Mouse (Mus musculus) forebrain, embryonic 12.5 days (tissue): ENCODE measurements around the gene Itga3. TPM values are rescaled to one million over a fixed set of nuclear protein-coding genes. Genes with fewer than 3 reads are reported as not detected.

Experiments used
- ATAC-seq: fragments of 200-750 bp; cut with Nextera tagmentation; 2 replicates; pipeline ENCODE4 v1.8.0; 2017; ENCODE audit warnings: moderate TSS enrichment; ENCODE audit not compliant: low FRiP score
- H3K27ac ChIP-seq: fragments of 300-500 bp; sonication (generic); 2 replicates; pipeline ENCODE4 v1.5.1; 2016; ENCODE audit warnings: mild to moderate bottlenecking
- H3K27me3 ChIP-seq: fragments of 300-500 bp; sonication (generic); 2 replicates; pipeline ENCODE4 v1.6.1; 2016; ENCODE audit warnings: mild to moderate bottlenecking
- H3K36me3 ChIP-seq: fragments of 300-500 bp; sonication (generic); replicated peaks from 2 replicates; pipeline ENCODE4 v1.6.1; 2016; ENCODE audit warnings: mild to moderate bottlenecking
- H3K4me1 ChIP-seq: fragments of 300-500 bp; sonication (generic); 2 replicates; pipeline ENCODE4 v1.6.1; 2016
- H3K4me2 ChIP-seq: fragments of 300-500 bp; sonication (generic); 2 replicates; pipeline ENCODE4 v1.6.1; 2016; ENCODE audit warnings: mild to moderate bottlenecking, moderate library complexity
- H3K4me3 ChIP-seq: fragments of 300-500 bp; sonication (generic); replicated peaks from 2 replicates; pipeline ENCODE4 v1.5.1; 2016; ENCODE audit warnings: mild to moderate bottlenecking
- H3K9ac ChIP-seq: fragments of 300-500 bp; sonication (generic); 2 replicates; pipeline ENCODE4 v1.6.1; 2016; ENCODE audit warnings: mild to moderate bottlenecking
- H3K9me3 ChIP-seq: fragments of 300-500 bp; sonication (generic); 2 replicates; pipeline ENCODE4 v1.6.1; 2016
- WGBS: fragments of 180-500 bp; shearing (Covaris S2); methylation state at CpG from one replicate; pipeline ENCODE4 v1.1.7; 2016; 5-methylcytosine and 5-hydroxymethylcytosine counted together
- polyA plus RNA-seq: library from polyadenylated mRNA; unstranded; fragments of >200 nt; fragmentation: Nextera tagmentation; extraction: Ambion mirVana; gene quantifications from 2 replicates; pipeline ENCODE4 v1.2.1, GENCODE M21; 2016

Gene Itga3
- polyA plus RNA-seq, 1 experiment from 2014 or later = 3.8 TPM

DNA sequence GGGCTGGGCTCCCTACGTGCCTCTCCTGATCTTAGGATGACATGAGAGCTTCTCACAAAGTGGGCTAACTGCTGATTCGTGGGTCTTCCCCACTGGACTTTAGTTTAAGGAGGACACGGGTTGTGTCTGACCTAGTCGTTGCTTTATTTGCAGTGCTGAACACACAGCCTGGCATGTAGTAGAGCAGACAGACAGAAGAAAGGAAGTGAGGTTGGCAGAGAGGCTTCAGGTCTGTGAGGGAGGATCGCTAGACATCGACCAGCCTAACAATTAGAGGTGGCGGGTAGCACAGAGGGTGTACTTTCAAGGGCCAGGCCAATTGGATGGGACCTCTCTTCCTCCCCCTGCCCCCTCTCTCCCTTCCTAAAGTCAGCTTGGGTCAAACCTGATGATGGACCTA lies 33.0 kb downstream of the Itga3 start:
- no peak for ATAC-seq
- Histone ChIP-seq H3K9ac (no peak overlapping the region), H3K27ac (no peak overlapping the region), H3K4me1 (peaks cover 20% of the 10 kb centered on the region), H3K4me3 (no peak overlapping the region), H3K9me3 (no peaks in the 10 kb centered on the region), H3K4me2 (no peak overlapping the region), H3K27me3 (peaks cover 8% of the 10 kb centered on the region; the same call in 1 of the 2 replicates), H3K36me3 (no peaks in the 10 kb centered on the region)
- WGBS = 57% methylated on average over 7 of the region's 7 CpGs

DNA sequence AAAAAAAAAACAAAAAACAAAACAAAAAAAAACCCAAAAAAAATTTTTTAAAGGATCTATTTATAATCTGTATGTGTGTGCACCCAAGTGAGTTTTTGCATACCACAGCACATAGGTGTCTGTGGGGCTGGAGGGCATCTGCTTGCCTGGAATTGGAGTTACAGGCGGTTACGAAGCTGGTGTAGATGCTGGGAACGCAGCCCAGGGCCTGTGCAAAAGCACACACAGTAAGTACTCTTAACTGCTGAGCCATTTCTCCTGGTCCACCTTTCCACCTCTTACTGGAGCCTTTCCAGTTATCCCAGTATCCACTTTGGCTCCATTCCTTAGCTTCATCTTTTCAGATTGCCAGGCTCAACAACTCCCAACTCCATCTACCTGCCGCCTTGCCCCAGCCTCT lies 33.5 kb downstream of the Itga3 start:
- Histone ChIP-seq H3K4me1 (peaks cover 20% of the 10 kb centered on the region), H3K36me3 (no peaks in the 10 kb centered on the region), H3K4me3 (no peak overlapping the region), H3K27ac (no peak overlapping the region), H3K4me2 (no peak overlapping the region), H3K9ac (no peak overlapping the region), H3K9me3 (no peaks in the 10 kb centered on the region), H3K27me3 (peaks cover 8% of the 10 kb centered on the region; the same call in 1 of the 2 replicates)
- ATAC-seq = no peak
- WGBS = 90% methylated on average over 4 of the region's 4 CpGs

DNA sequence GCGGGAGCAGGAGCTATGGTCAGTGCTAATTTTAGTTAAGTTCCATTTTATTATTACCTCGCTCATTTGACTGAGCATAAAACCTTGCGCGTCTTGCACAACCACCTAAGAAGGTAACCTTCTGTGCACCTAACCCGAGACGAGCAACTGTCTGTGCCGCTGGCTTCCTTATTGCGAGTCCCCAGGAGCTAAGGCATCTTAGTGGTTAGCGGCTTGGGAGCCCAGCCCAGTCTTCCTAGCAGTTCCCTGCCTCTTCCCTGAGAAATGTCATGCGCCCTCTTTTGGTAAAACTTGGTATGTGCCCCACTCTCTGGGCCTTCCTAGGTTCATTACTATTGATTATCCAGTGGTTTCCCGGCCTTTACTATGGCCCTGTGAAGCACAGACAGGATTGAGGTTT lies 34.5 kb downstream of the Itga3 start:
- H3K4me3 ChIP-seq = peak overlapping the region; percentile 70
- peak overlapping the region; percentile 89 for H3K4me2 ChIP-seq
- no peaks in the 10 kb centered on the region for H3K9me3 ChIP-seq
- H3K36me3 ChIP-seq = no peaks in the 10 kb centered on the region
- under 1% methylated on average over 11 of the region's 11 CpGs for WGBS
- H3K27me3 ChIP-seq = peaks cover 8% of the 10 kb centered on the region; the same call in 1 of the 2 replicates
- H3K27ac ChIP-seq = no peak overlapping the region
- peak overlapping the region; percentile 8; the same call in 1 of the 2 replicates for H3K9ac ChIP-seq
- peak; percentile 24; the same call in 1 of the 2 replicates for ATAC-seq
- peaks cover 20% of the 10 kb centered on the region for H3K4me1 ChIP-seq

DNA sequence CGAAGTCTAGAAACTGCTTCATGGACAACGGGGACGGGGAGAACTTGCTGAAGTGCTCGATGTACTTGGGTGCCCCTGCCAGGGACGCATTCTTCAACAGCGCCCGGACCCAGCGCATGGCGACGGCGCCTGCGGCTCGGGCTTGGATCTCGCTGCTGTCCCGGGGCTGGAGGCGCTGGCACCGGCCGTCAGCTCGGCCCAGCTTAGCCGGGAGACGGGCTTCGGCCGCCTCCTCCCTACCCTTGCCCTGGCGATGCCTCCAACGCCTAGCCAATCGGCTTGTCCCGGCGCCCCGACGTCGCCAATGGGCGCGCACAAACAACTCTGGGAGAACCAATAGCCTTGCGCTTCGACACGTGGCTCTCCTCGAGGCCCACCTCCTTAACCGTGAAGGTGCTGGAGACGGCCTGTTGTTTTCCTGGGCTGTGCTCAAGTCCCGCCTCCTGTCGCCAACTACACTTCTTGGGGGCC lies 35.4 kb downstream of the Itga3 start, which contains the start of gene Pdk2:
TSS of gene Pdk2 (minus strand) at position 216 of the 471 bp plus-strand sequence.
- no peaks in the 10 kb centered on the region for H3K9me3 ChIP-seq
- peak; percentile 98 for ATAC-seq
- H3K4me2 ChIP-seq = peak within 1 kb of the TSS; percentile 89
- H3K9ac ChIP-seq = peak within 1 kb of the TSS; percentile 64
- H3K27me3 ChIP-seq = peaks cover 8% of the 10 kb centered on the region; the same call in 1 of the 2 replicates
- peaks cover 20% of the 10 kb centered on the region for H3K4me1 ChIP-seq
- H3K4me3 ChIP-seq = peak within 1 kb of the TSS; percentile 70
- peak within 1 kb of the TSS; percentile 61 for H3K27ac ChIP-seq
- 0% methylated on average over 41 of the region's 41 CpGs for WGBS
- no peaks in the 10 kb centered on the region for H3K36me3 ChIP-seq

DNA sequence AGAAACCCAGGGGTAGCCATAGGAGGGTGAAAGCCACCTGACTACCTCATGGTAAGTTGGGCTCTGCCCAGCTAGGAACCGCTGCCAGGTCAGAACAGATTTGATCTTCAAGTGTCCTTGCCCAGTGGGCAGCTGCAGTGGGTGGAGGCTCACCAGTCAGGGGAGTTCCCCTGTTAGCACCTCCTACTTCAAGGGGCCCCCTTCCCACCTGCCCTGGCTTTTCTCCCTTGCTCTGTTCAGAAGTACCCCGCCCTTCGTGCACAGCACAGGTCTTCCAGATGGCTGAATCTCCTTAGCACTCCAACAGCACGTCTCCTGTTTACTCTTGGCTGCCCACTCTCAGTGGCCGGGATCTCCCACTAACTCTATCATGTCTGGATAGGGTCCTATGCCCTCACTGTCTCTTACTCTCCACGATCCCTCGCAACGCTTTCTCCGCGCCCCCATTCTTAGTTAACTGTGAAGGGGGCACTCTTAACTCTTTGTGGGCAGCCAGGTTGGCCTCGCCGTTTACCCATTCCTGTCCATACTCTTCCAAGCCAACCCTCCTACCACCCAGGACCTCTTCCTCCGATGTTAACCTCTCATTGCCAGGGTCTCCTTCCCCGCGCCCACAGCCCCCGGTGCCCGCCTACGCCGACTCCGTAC lies 36.0 kb downstream of the Itga3 start:
- Histone ChIP-seq H3K36me3 (no peaks in the 10 kb centered on the region), H3K9me3 (no peaks in the 10 kb centered on the region), H3K4me1 (peaks cover 20% of the 10 kb centered on the region), H3K9ac (peak overlapping the region; percentile 64), H3K27ac (peak overlapping the region; percentile 61), H3K4me3 (peak overlapping the region; percentile 70), H3K4me2 (peak overlapping the region; percentile 89), H3K27me3 (peaks cover 8% of the 10 kb centered on the region; the same call in 1 of the 2 replicates)
- WGBS = 1% methylated on average over 20 of the region's 20 CpGs
- ATAC-seq = peak; percentile 9; the same call in 1 of the 2 replicates

DNA sequence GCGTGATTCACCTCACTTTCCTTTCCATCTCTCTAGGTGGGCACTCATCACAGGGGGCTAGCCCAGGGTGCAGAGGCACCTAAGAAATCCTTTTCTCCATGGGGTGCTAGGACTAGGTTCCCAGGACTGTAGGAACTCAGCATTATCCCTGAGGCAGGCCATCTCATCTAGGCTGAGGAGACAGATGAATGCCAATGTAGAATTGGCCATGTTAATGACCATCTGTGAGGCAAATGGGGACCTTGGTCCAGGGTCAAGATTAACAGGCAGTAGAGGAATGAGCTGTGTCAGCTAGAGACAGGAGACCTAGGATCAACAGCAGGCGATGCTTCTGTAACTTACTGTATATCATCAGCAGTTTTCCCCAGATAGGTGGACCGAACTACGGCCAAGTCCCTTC lies 36.8 kb downstream of the Itga3 start:
- H3K27me3 ChIP-seq = peaks cover 8% of the 10 kb centered on the region; the same call in 1 of the 2 replicates
- no peak overlapping the region for H3K4me3 ChIP-seq
- H3K4me2 ChIP-seq = peak overlapping the region; percentile 89
- WGBS = 82% methylated on average over 4 of the region's 4 CpGs
- no peak overlapping the region for H3K9ac ChIP-seq
- H3K9me3 ChIP-seq = no peaks in the 10 kb centered on the region
- no peak for ATAC-seq
- H3K4me1 ChIP-seq = peaks cover 20% of the 10 kb centered on the region
- no peak overlapping the region for H3K27ac ChIP-seq
- no peaks in the 10 kb centered on the region for H3K36me3 ChIP-seq

DNA sequence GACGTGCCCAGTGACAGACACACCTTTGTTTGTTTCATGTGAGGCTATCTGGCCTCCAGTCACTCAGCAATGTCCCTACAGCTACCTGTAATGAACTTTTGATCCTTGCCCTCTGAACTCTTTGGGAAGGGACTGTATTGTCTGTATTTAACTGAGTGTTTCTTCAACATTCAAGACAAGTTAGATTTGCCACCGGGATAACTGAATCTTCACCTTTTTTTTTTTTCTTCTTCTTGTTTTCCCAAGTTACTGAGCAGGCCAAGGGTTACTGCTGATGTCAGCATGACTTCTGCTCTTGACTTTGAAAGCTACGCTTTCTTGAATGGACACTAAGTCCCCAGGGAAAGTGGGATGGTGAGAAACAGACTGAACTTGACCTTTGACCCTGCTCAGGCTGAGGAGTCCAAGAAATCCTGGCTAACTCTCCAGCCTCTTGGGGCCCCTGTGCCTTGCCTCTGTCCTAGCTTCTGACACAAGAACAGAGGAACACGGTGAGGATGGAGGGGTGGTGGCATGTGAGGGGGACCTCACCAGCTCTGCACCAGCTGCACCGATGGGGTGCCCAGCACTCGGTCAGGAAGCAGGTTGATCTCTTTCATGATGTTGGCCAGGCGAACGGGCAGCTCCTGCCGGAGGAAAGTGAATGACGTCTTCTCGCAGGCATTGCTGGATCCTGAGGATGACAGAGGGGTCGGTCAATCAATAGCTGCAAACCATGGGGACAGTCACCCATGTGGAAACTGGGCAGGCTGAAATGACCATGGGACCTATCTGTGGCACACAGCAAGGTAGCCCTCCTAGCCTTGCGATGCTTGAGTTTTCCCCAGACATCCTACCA lies 37.6 kb downstream of the Itga3 start:
- no peak for ATAC-seq
- no peaks in the 10 kb centered on the region for H3K36me3 ChIP-seq
- no peak overlapping the region for H3K27ac ChIP-seq
- no peak overlapping the region for H3K4me2 ChIP-seq
- no peaks in the 10 kb centered on the region for H3K9me3 ChIP-seq
- WGBS = 82% methylated on average over 13 of the region's 13 CpGs
- H3K9ac ChIP-seq = no peak overlapping the region
- H3K4me1 ChIP-seq = peaks cover 20% of the 10 kb centered on the region
- H3K4me3 ChIP-seq = no peak overlapping the region
- H3K27me3 ChIP-seq = peaks cover 8% of the 10 kb centered on the region; the same call in 1 of the 2 replicates

DNA sequence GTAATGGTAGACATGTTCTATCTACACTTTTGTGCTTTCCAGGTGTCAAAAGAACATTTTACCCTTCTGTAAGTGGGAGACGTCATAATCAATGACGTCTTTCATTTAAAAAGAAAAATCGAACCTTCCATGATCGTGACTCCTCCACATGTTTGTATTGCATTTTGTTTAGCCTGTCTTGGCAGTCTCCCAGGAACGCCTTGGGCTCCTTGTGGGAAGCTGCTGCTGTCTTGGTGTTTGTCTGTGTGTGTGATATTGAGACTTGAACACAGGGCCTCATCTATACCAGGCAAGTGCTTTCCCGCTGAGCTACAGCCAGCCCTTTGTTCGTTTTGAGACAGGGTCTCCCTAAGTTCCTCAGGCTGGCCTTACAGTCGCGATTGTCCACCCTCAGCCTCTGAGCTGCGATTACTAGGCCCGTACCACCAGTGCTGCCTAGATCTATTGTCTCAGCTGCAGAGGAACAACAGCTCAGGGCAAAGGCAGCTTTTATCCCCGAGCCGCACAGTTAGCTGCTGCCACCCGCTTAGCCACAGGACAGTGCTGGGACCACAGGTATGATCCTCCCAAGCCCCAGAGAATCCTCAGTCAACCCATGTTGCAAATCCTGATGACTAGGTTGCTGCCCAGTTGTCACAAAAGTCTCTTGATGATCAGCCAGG lies 38.3 kb downstream of the Itga3 start:
- 66% methylated on average over 14 of the region's 14 CpGs for WGBS
- no peak for ATAC-seq

DNA sequence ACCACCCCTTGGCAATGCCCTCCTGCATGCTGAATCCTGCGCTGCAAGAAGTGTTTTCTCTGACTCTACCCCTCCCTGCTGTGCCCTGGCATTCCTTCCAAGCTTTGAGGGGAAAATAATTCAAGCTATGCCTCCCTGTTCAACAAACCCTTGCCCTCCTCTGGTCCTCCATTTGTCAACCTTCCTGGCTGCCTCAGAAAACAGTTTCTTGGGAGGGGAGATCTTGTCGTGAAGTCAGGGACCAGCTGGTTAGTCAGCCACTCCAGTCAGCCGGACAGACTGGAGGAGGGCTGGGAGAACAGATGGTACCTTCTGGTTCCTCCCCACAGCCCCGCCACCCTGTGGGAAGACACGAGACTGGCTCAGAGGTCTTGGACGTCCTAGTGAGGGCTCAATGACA lies 39.3 kb downstream of the Itga3 start:
- no peak overlapping the region for H3K27ac ChIP-seq

More for the DNA sequence above, 38.3 kb downstream of the Itga3 start:
- H3K36me3 ChIP-seq = no peaks in the 10 kb centered on the region
- H3K27ac ChIP-seq = no peak overlapping the region
- no peak overlapping the region for H3K4me2 ChIP-seq
- peaks cover 20% of the 10 kb centered on the region for H3K4me1 ChIP-seq
- H3K27me3 ChIP-seq = peaks cover 8% of the 10 kb centered on the region; the same call in 1 of the 2 replicates
- no peak overlapping the region for H3K4me3 ChIP-seq
- H3K9ac ChIP-seq = no peak overlapping the region
- no peaks in the 10 kb centered on the region for H3K9me3 ChIP-seq

DNA sequence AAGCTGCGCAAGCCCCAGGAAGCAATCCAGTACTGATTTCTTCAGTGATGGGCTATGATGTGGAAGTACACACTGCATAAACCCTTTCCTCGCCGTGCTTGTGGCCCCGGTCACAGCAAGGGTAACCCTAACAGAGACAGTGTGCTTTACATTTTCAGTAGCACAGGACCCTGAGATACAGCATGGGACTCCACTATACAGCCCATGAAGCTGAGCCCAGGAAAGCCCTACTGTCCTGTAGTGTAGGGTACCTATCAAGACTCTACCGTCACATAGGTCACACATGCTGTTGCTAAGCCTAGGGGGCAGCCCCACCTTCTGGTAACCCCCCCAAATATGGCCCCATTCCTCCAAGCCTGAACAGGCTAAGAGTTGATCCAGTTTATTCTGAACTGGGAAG lies 40.1 kb downstream of the Itga3 start:
- no peaks in the 10 kb centered on the region for H3K9me3 ChIP-seq
- H3K27ac ChIP-seq = no peak overlapping the region
- H3K4me1 ChIP-seq = peaks cover 14% of the 10 kb centered on the region
- no peak overlapping the region for H3K4me3 ChIP-seq
- no peaks in the 10 kb centered on the region for H3K36me3 ChIP-seq
- peaks cover 8% of the 10 kb centered on the region; the same call in 1 of the 2 replicates for H3K27me3 ChIP-seq
- ATAC-seq = no peak
- H3K9ac ChIP-seq = no peak overlapping the region
- 95% methylated on average over 5 of the region's 5 CpGs for WGBS
- no peak overlapping the region for H3K4me2 ChIP-seq

More for the DNA sequence above, 39.3 kb downstream of the Itga3 start:
- no peak for ATAC-seq
- H3K36me3 ChIP-seq = no peaks in the 10 kb centered on the region
- 62% methylated on average over 6 of the region's 6 CpGs for WGBS
- H3K4me1 ChIP-seq = peaks cover 20% of the 10 kb centered on the region
- H3K27me3 ChIP-seq = peaks cover 8% of the 10 kb centered on the region; the same call in 1 of the 2 replicates
- H3K4me3 ChIP-seq = no peak overlapping the region
- H3K4me2 ChIP-seq = no peak overlapping the region
- H3K9me3 ChIP-seq = no peaks in the 10 kb centered on the region
- H3K9ac ChIP-seq = no peak overlapping the region

DNA sequence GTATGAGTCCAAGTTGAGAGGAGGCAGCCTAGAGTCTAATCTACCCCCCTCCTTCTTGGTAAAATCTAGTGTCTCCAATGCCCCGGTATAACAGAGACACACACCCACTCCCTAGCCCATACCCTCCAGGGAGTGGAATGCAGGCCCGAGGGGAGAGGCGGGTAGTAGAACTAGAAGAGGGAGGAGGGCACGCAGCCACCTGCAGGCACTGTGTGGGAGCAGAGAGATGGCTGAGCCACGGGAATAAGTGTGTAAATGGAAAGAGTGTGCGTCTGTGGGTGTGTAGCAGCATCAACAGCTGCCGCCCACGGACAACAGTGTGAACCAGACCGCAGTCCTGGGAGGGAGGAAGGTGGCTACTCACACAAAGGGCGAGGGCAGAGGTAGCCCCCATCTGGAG lies 41.7 kb downstream of the Itga3 start:
- H3K4me3 ChIP-seq = no peak overlapping the region
- H3K4me1 ChIP-seq = peaks cover 2% of the 10 kb centered on the region; the same call in 1 of the 2 replicates
- 0 out of 2 replicates have a peak overlapping the region, but pooled peaks have one; percentile 7 for H3K9ac ChIP-seq
- whole genome bisulfite sequencing = 70% methylated on average over 10 of the region's 10 CpGs
- no peaks in the 10 kb centered on the region for H3K9me3 ChIP-seq
- no peaks in the 10 kb centered on the region for H3K36me3 ChIP-seq
- no peak overlapping the region for H3K27ac ChIP-seq
- peaks cover 3% of the 10 kb centered on the region; the same call in 1 of the 2 replicates for H3K27me3 ChIP-seq
- no peak overlapping the region for H3K4me2 ChIP-seq
- no peak for ATAC-seq

DNA sequence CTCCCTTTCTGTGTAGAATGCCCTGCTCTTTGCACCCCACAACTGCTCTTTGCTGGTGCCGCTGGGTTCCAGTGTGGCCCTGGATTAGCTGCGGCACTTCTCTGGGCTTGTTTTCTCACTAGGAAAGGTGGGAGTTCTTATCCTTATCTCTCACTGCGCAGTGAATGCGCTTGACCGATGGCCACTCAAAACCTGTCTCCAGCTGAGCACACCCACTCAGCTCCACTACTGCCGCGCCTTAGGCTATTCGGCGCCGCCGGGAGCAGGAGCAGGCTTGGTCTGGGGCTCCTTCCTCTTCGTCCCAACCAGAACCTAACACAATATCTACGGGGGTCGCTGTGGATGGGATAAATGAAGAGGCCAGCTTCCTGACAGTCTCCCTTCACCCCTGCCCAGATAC lies 43.0 kb downstream of the Itga3 start:
- no peak overlapping the region for H3K27ac ChIP-seq
- H3K9ac ChIP-seq = no peak overlapping the region
- H3K4me3 ChIP-seq = no peak overlapping the region
- no peaks in the 10 kb centered on the region for H3K4me1 ChIP-seq
- H3K9me3 ChIP-seq = no peaks in the 10 kb centered on the region
- no peak for ATAC-seq
- no peaks in the 10 kb centered on the region for H3K36me3 ChIP-seq
- H3K4me2 ChIP-seq = no peak overlapping the region; the same call in 1 of the 2 replicates
- WGBS = 80% methylated on average over 14 of the region's 14 CpGs
- H3K27me3 ChIP-seq = no peaks in the 10 kb centered on the region; the same call in 1 of the 2 replicates
